In the genomic region with DNA sequence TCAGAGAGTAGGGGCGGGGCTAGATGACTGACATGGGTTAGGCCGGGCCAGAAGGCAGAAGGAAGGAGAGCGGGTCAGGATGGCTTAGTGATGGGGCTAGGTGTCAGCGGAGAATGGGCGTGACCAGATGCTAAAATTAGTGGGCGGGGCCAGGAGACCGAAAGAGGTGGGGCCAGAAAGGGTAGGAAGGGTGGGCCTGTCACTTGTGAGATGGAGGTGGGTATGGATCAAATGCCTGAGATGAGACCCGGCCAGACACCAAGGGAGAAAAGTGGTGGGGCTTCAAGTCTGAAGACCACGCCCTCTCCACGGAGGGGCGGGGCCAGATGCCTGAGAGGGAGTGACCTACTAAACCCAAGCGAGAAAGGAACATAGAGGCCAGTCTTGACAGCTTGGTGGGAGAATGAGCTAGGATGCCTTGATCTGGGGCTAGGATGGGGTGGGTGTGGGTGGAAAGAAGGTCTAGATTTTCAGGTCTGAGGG, we compare ENCODE assay signal across 8 mouse cellular contexts. TPM values are rescaled to one million over a fixed set of nuclear protein-coding genes. Genes with fewer than 3 reads are reported as not detected.
DNase-seq lines count a peak whose midpoint lies in the region; ATAC-seq and TF ChIP-seq lines count a peak whose summit lies in the region.

No protein-coding gene starts in this region.

- TF ChIP-seq CTCF in spleen, adult 2 months (IDR thresholded peaks at IDR 0.05; ENCODE audit: extremely low read depth, insufficient read depth, insufficient read length, insufficient replicate concordance): no peak
- TF ChIP-seq CTCF in layer of hippocampus, adult 2 months (conservative IDR thresholded peaks at IDR 0.05): no peak

- H3K36me3 ChIP-seq in spleen, adult 2 months (ENCODE audit: control insufficient read depth, insufficient read depth, low read length): peaks cover 8% of the 10 kb centered on the region
- no peaks in the 10 kb centered on the region for H3K36me3 ChIP-seq in limb, embryonic 13.5 days

- H3K4me2 ChIP-seq in limb, embryonic 13.5 days (replicated peaks): 0 out of 2 replicates have a peak overlapping the region, but pooled peaks have one; percentile 3

- H3K9ac ChIP-seq in limb, embryonic 13.5 days: no peak overlapping the region

- 0 out of 2 replicates have a peak overlapping the region, but pooled peaks have one; percentile 68 for H3K27ac ChIP-seq in spleen, adult 2 months (ENCODE audit: insufficient read depth, low read length)
- H3K27ac ChIP-seq in limb, embryonic 13.5 days: no peak overlapping the region
- H3K27ac ChIP-seq in layer of hippocampus, adult 2 months: no peak overlapping the region

- 25% methylated on average over 12 of the region's 12 CpGs for WGBS in spleen, adult 2 months
- WGBS in limb, embryonic 13.5 days: 7% methylated on average over 12 of the region's 12 CpGs

- TF ChIP-seq POLR2A in spleen, adult 2 months (IDR thresholded peaks at IDR 0.05; ENCODE audit: low read depth, low read length): no peak

- peak; percentile 59 to 77 for DNase-seq in adrenal gland, adult (ENCODE audit: inconsistent age in 2 of 2, low spot score in 1 of 2)
- no peak for DNase-seq in adrenal gland, adult 18-20 months (ENCODE audit: low spot score in 2 of 2)
- no peak for DNase-seq in spleen, adult 2 months (ENCODE audit: low read depth in 1 of 2, low spot score in 2 of 2)
- no peak for DNase-seq in spleen, adult 18-20 months
- peak; percentile 77 for DNase-seq in retina, postnatal 1 day
- DNase-seq in layer of hippocampus, adult 2 months (ENCODE audit: low spot score in 2 of 2): no peak
- no peak for DNase-seq in frontal cortex, postnatal 25 days (ENCODE audit: low spot score in 2 of 2)

- peaks cover 5% of the 10 kb centered on the region; the same call in 1 of the 2 replicates for H3K4me1 ChIP-seq in spleen, adult 2 months (ENCODE audit: control insufficient read depth, insufficient read depth, insufficient read length)
- peaks cover 11% of the 10 kb centered on the region for H3K4me1 ChIP-seq in limb, embryonic 13.5 days

- H3K27me3 ChIP-seq in spleen, adult 2 months (ENCODE audit: control insufficient read depth, insufficient read depth, low read length): no peaks in the 10 kb centered on the region
- peaks cover 31% of the 10 kb centered on the region for H3K27me3 ChIP-seq in limb, embryonic 13.5 days

- no peak for ATAC-seq in limb, embryonic 13.5 days (ENCODE audit: low FRiP score, low read depth)

- no peak overlapping the region; the same call in 1 of the 2 replicates for H3K4me3 ChIP-seq in spleen, adult 2 months (ENCODE audit: extremely low read depth, insufficient read depth, insufficient read length)
- no peak overlapping the region for H3K4me3 ChIP-seq in limb, embryonic 13.5 days
- H3K4me3 ChIP-seq in layer of hippocampus, adult 2 months: no peak overlapping the region

- no peaks in the 10 kb centered on the region for H3K9me3 ChIP-seq in limb, embryonic 13.5 days

RNA-seq across cellular contexts. Expression of gene Gm45713, which starts 1.4 kb away (rescaled TPM):
- not detected for total RNA-seq in adrenal gland, adult 18-20 months (2021)
- 0.28 and 0.70 TPM in 2 replicates for polyA plus RNA-seq in spleen, adult 2 months (2012; rRNA removed)
- polyA plus RNA-seq in limb, embryonic 13.5 days (2015; fragmentation: Nextera tagmentation; extraction: Ambion mirVana): 0.60 and 0.75 TPM in 2 replicates
- total RNA-seq in layer of hippocampus, adult 2 months (2021): not detected

RNA-seq across cellular contexts. Expression of gene Flt3l, which starts 1.6 kb away (rescaled TPM):
- 10 to 100 TPM; 20.6 to 26.8 TPM for total RNA-seq in adrenal gland, adult 18-20 months (2021)
- 183 and 197 TPM in 2 replicates for polyA plus RNA-seq in spleen, adult 2 months (2012; rRNA removed)
- 1.0 and 1.2 TPM in 2 replicates for polyA plus RNA-seq in limb, embryonic 13.5 days (2015; fragmentation: Nextera tagmentation; extraction: Ambion mirVana)
- total RNA-seq in layer of hippocampus, adult 2 months (2021): 1 to 10 TPM; 9.4 TPM

RNA-seq across cellular contexts. Expression of gene Rpl13a, which starts 6.0 kb away (rescaled TPM):
- total RNA-seq in adrenal gland, adult 18-20 months (2021): 1,000 to 10,000 TPM; 1,445 to 1,619 TPM
- polyA plus RNA-seq in spleen, adult 2 months (2012; rRNA removed): 1,860 and 2,797 TPM in 2 replicates
- 1,305 and 1,326 TPM in 2 replicates for polyA plus RNA-seq in limb, embryonic 13.5 days (2015; fragmentation: Nextera tagmentation; extraction: Ambion mirVana)
- total RNA-seq in layer of hippocampus, adult 2 months (2021): 100 to 1,000 TPM; 808 to 856 TPM

RNA-seq across cellular contexts. Expression of gene Rps11, which starts 10.3 kb away (rescaled TPM):
- 1,000 to 10,000 TPM; 1,173 to 1,310 TPM for total RNA-seq in adrenal gland, adult 18-20 months (2021)
- polyA plus RNA-seq in spleen, adult 2 months (2012; rRNA removed): 273 and 325 TPM in 2 replicates
- polyA plus RNA-seq in limb, embryonic 13.5 days (2015; fragmentation: Nextera tagmentation; extraction: Ambion mirVana): 1,512 and 1,535 TPM in 2 replicates
- 100 to 1,000 TPM; 436 to 442 TPM for total RNA-seq in layer of hippocampus, adult 2 months (2021)

RNA-seq across cellular contexts. Expression of gene Pih1d1, which starts 19.5 kb away (rescaled TPM):
- total RNA-seq in adrenal gland, adult 18-20 months (2021): 10 to 100 TPM; 57.3 to 58.6 TPM
- polyA plus RNA-seq in spleen, adult 2 months (2012; rRNA removed): 45.2 and 48.7 TPM in 2 replicates
- polyA plus RNA-seq in limb, embryonic 13.5 days (2015; fragmentation: Nextera tagmentation; extraction: Ambion mirVana): 86.9 and 87.1 TPM in 2 replicates
- 10 to 100 TPM; 43.0 to 46.1 TPM for total RNA-seq in layer of hippocampus, adult 2 months (2021)

Comparison
In these comparisons a context has a peak if more than half of its experiments do, and no peak if none do; other contexts are left out.
1. DNase-seq: peak in adrenal gland, adult (2 of 2) and retina, postnatal 1 day (single experiment); none in adrenal gland, adult 18-20 months (0 of 2), spleen, adult 2 months (0 of 2), spleen, adult 18-20 months (0 of 2), layer of hippocampus, adult 2 months (0 of 2) and frontal cortex, postnatal 25 days (0 of 2).